In genomic region chr12:56717971-56718706, GRCm38 (mm10) we compare ENCODE assay signal across 21 mouse cellular contexts. TPM values are rescaled to one million over a fixed set of nuclear protein-coding genes. Genes with fewer than 3 reads are reported as not detected.
DNase-seq lines count a peak whose midpoint lies in the region; ATAC-seq lines count a peak whose summit lies in the region.
"Had no signal": no experiment of that assay in that cellular context is flagged by ENCODE, and none has a peak within 500 bp of the region (broad histone marks: within the 10 kb centered on the region; RNA-seq: fewer than 3 reads in every experiment).

No protein-coding gene starts in this region.

- H3K27ac ChIP-seq in forebrain, embryonic 11.5 days (ENCODE audit: low read depth, low read length), result no peak overlapping the region
- no peak overlapping the region for H3K27ac ChIP-seq in forebrain, embryonic 14.5 days (ENCODE audit: low read depth, low read length)
- no peak overlapping the region for H3K27ac ChIP-seq in neural tube, embryonic 13.5 days (replicated peaks)
- no peak overlapping the region for H3K27ac ChIP-seq in neural tube, embryonic 15.5 days (replicated peaks)
- H3K27ac ChIP-seq in limb, embryonic 10.5 days, result 0 out of 2 replicates have a peak overlapping the region, but pooled peaks have one; percentile 28
- H3K27ac ChIP-seq: kidney, postnatal 0 days; layer of hippocampus, adult 2 months; midbrain, embryonic 13.5 days had no signal

- WGBS in forebrain, embryonic 11.5 days, result 4% methylated on average over 14 of the region's 14 CpGs
- WGBS in forebrain, embryonic 14.5 days, result 9% methylated on average over 14 of the region's 14 CpGs
- 6% methylated on average over 14 of the region's 14 CpGs for WGBS in neural tube, embryonic 13.5 days
- 13% methylated on average over 14 of the region's 14 CpGs for WGBS in neural tube, embryonic 15.5 days
- 6% methylated on average over 14 of the region's 14 CpGs for WGBS in limb, embryonic 10.5 days

- peak; percentile 52 for DNase-seq in forebrain, embryonic 11.5 days (ENCODE audit: low spot score)
- DNase-seq in forebrain, embryonic 14.5 days (ENCODE audit: low spot score), result no peak
- peak; percentile 59 for DNase-seq in limb, embryonic 10.5 days (ENCODE audit: low spot score)
- no peak for DNase-seq in right cerebral cortex, postnatal 10 days (ENCODE audit: low spot score in 2 of 2)
- no peak for DNase-seq in lung, adult 18-20 months
- DNase-seq in right cerebral cortex, postnatal 36 days (ENCODE audit: low spot score in 2 of 2), result no peak
- DNase-seq: adrenal gland, postnatal 36 days; cerebellum, adult 2 months; heart, adult 11 months; lung, embryonic 14.5 days; lung, postnatal 4 days; right cerebral cortex, postnatal 4 days had no signal

- H3K4me1 ChIP-seq in forebrain, embryonic 11.5 days (replicated peaks; ENCODE audit: control insufficient read depth, insufficient read depth, low read length), result 0 out of 2 replicates have a peak, but pooled peaks cover 4% of the 10 kb centered on the region
- H3K4me1 ChIP-seq in forebrain, embryonic 14.5 days (ENCODE audit: control insufficient read depth, insufficient read depth, low read length), result no peaks in the 10 kb centered on the region
- no peaks in the 10 kb centered on the region for H3K4me1 ChIP-seq in neural tube, embryonic 13.5 days (replicated peaks)
- no peaks in the 10 kb centered on the region for H3K4me1 ChIP-seq in neural tube, embryonic 15.5 days
- H3K4me1 ChIP-seq in limb, embryonic 10.5 days, result peaks cover 23% of the 10 kb centered on the region
- H3K4me1 ChIP-seq: midbrain, embryonic 13.5 days had no signal

- no peak for ATAC-seq in forebrain, embryonic 11.5 days (replicated peaks; ENCODE audit: low FRiP score)
- ATAC-seq in forebrain, embryonic 14.5 days, result no peak
- no peak for ATAC-seq in neural tube, embryonic 13.5 days (ENCODE audit: low read depth)
- ATAC-seq in neural tube, embryonic 15.5 days (ENCODE audit: low FRiP score), result no peak
- ATAC-seq: activated CD4-positive, CD25-positive, alpha-beta regulatory T cell, adult 4 months; midbrain, embryonic 13.5 days had no signal

- H3K4me2 ChIP-seq in forebrain, embryonic 11.5 days (ENCODE audit: low read depth, low read length, severe bottlenecking), result no peak overlapping the region
- no peak overlapping the region for H3K4me2 ChIP-seq in forebrain, embryonic 14.5 days (ENCODE audit: low read length)
- H3K4me2 ChIP-seq in neural tube, embryonic 13.5 days, result peak overlapping the region; percentile 30
- no peak overlapping the region; the same call in 1 of the 2 replicates for H3K4me2 ChIP-seq in neural tube, embryonic 15.5 days
- H3K4me2 ChIP-seq: liver, embryonic 11.5 days; lung, embryonic 14.5 days; midbrain, embryonic 13.5 days had no signal

- no peak overlapping the region for H3K4me3 ChIP-seq in forebrain, embryonic 11.5 days (ENCODE audit: low read depth, low read length)
- no peak overlapping the region for H3K4me3 ChIP-seq in forebrain, embryonic 14.5 days (ENCODE audit: low read depth, low read length)
- no peak overlapping the region for H3K4me3 ChIP-seq in neural tube, embryonic 13.5 days
- H3K4me3 ChIP-seq in neural tube, embryonic 15.5 days (replicated peaks), result no peak overlapping the region
- H3K4me3 ChIP-seq in limb, embryonic 10.5 days, result peak overlapping the region; percentile 14; the same call in 1 of the 2 replicates
- H3K4me3 ChIP-seq: layer of hippocampus, adult 2 months; midbrain, embryonic 13.5 days had no signal

- H3K9ac ChIP-seq in forebrain, embryonic 11.5 days (ENCODE audit: low read length), result no peak overlapping the region
- H3K9ac ChIP-seq in forebrain, embryonic 14.5 days (ENCODE audit: low read length), result no peak overlapping the region
- no peak overlapping the region for H3K9ac ChIP-seq in neural tube, embryonic 13.5 days
- no peak overlapping the region for H3K9ac ChIP-seq in neural tube, embryonic 15.5 days (replicated peaks)
- H3K9ac ChIP-seq: lung, embryonic 14.5 days; midbrain, embryonic 13.5 days had no signal

- no peaks in the 10 kb centered on the region for H3K9me3 ChIP-seq in forebrain, embryonic 11.5 days (ENCODE audit: control insufficient read depth, low read length)
- no peaks in the 10 kb centered on the region for H3K9me3 ChIP-seq in forebrain, embryonic 14.5 days (replicated peaks; ENCODE audit: control insufficient read depth, low read length)
- no peaks in the 10 kb centered on the region for H3K9me3 ChIP-seq in neural tube, embryonic 13.5 days
- no peaks in the 10 kb centered on the region for H3K9me3 ChIP-seq in neural tube, embryonic 15.5 days (replicated peaks)
- H3K9me3 ChIP-seq in limb, embryonic 10.5 days (replicated peaks), result no peaks in the 10 kb centered on the region
- H3K9me3 ChIP-seq: midbrain, embryonic 13.5 days had no signal

- no peaks in the 10 kb centered on the region for H3K36me3 ChIP-seq in forebrain, embryonic 11.5 days (ENCODE audit: control insufficient read depth, insufficient read depth, low read length)
- H3K36me3 ChIP-seq in forebrain, embryonic 14.5 days (ENCODE audit: control insufficient read depth, insufficient read depth, low read length), result no peaks in the 10 kb centered on the region
- no peaks in the 10 kb centered on the region for H3K36me3 ChIP-seq in neural tube, embryonic 13.5 days
- no peaks in the 10 kb centered on the region for H3K36me3 ChIP-seq in neural tube, embryonic 15.5 days
- H3K36me3 ChIP-seq in limb, embryonic 10.5 days, result no peaks in the 10 kb centered on the region
- H3K36me3 ChIP-seq: midbrain, embryonic 13.5 days had no signal

- no peaks in the 10 kb centered on the region; the same call in 1 of the 2 replicates for H3K27me3 ChIP-seq in forebrain, embryonic 11.5 days (ENCODE audit: control insufficient read depth, insufficient read depth, low read length)
- H3K27me3 ChIP-seq in forebrain, embryonic 14.5 days (replicated peaks; ENCODE audit: control insufficient read depth, insufficient read depth, low read length), result 0 out of 2 replicates have a peak, but pooled peaks cover 2% of the 10 kb centered on the region
- H3K27me3 ChIP-seq in neural tube, embryonic 13.5 days, result peaks cover 50% of the 10 kb centered on the region
- H3K27me3 ChIP-seq in neural tube, embryonic 15.5 days (replicated peaks), result peaks cover 21% of the 10 kb centered on the region
- H3K27me3 ChIP-seq in limb, embryonic 10.5 days (ENCODE audit: low read depth, poor library complexity, severe bottlenecking), result peaks cover 64% of the 10 kb centered on the region

RNA-seq across cellular contexts. Expression of gene Pax9, which starts 26.6 kb away (rescaled TPM):
- 0.07 and 0.39 TPM in 2 replicates for polyA plus RNA-seq in forebrain, embryonic 11.5 days (2014; fragmentation: Nextera tagmentation; extraction: Ambion mirVana)
- not detected in 2 replicates for polyA plus RNA-seq in forebrain, embryonic 14.5 days (2014; fragmentation: Nextera tagmentation; extraction: Ambion mirVana)
- polyA plus RNA-seq in neural tube, embryonic 13.5 days (2015; fragmentation: Nextera tagmentation; extraction: Ambion mirVana), result 0.56 and 2.2 TPM in 2 replicates
- 0.35 and 3.5 TPM in 2 replicates for polyA plus RNA-seq in neural tube, embryonic 15.5 days (2015; fragmentation: Nextera tagmentation; extraction: Ambion mirVana)
- polyA plus RNA-seq in limb, embryonic 10.5 days (2016; fragmentation: Nextera tagmentation; extraction: Ambion mirVana), result 0.50 and 2.2 TPM in 2 replicates
- polyA plus RNA-seq: activated CD4-positive, CD25-positive, alpha-beta regulatory T cell, adult 4 months; cerebellum, adult 2 months; heart, embryonic 14.5 days; intestine, embryonic 14.5 days; midbrain, embryonic 13.5 days had no signal

Comparison
In these comparisons a context has a peak if more than half of its experiments do, and no peak if none do; other contexts are left out.
1. DNase-seq: peak in forebrain, embryonic 11.5 days (single experiment) and limb, embryonic 10.5 days (single experiment); none in forebrain, embryonic 14.5 days (single experiment), right cerebral cortex, postnatal 10 days (0 of 2), lung, adult 18-20 months (0 of 2) and right cerebral cortex, postnatal 36 days (0 of 2).